Mouse (Mus musculus): ENCODE data around the gene Gorasp2.

DNA sequence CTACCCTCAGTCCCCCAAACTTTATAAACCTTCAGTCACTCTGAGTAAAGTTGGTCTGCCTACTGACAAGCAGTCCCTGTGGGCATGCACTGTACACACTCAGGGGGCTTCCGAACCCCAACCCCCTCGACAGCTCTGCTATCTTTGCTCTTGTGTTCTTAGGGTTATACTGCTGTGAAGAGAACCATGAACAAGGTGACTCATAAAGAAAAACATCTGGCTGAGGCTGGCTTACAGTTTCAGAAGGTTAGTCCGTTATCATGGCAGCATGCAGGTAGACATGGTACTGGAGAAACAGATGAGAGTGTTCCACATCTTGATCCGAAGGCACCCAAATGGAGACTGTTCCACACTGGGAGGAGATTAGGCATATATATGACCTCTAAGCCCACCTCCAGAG is 49.5 kb downstream of the Gorasp2 start:
- no peak for TF ChIP-seq GATA1 (IDR thresholded peaks at IDR 0.05; ENCODE audit: low read length)
- TF ChIP-seq TAL1 (IDR thresholded peaks at IDR 0.05; ENCODE audit: low read length): no peak

All from erythroblast, embryonic 14.5 days (primary cell).